Mouse (Mus musculus) ES-Bruce4 (cell line): ENCODE results near the gene Bcl9. TPM values are rescaled to one million over a fixed set of nuclear protein-coding genes. Genes with fewer than 3 reads are reported as not detected.
A peak's percentile ranks its signal among the peaks of the same experiment; 100 is the strongest.

ENCODE experiments used
- H3K27ac ChIP-seq: 2 replicates; pipeline ENCODE4 v1.5.1; 2012; ENCODE audit warnings: low read length, inconsistent platforms; ENCODE audit not compliant: insufficient read depth
- H3K27me3 ChIP-seq: 2 replicates; pipeline ENCODE4 v1.6.1; 2012; ENCODE audit warnings: mild to moderate bottlenecking, low read length, inconsistent platforms; ENCODE audit not compliant: control insufficient read depth, poor library complexity, insufficient read depth, severe bottlenecking
- H3K36me3 ChIP-seq: 2 replicates; pipeline ENCODE4 v1.6.1; 2012; ENCODE audit warnings: inconsistent platforms, mild to moderate bottlenecking, low read length, moderate library complexity; ENCODE audit not compliant: control insufficient read depth, poor library complexity, insufficient read depth, severe bottlenecking
- H3K4me1 ChIP-seq: one replicate; pipeline ENCODE4 v1.8.1; 2011; ENCODE audit warnings: low read length; ENCODE audit not compliant: control insufficient read depth, insufficient read depth
- H3K4me3 ChIP-seq: 2 replicates; pipeline ENCODE4 v1.5.1; 2011; ENCODE audit warnings: low read depth, mild to moderate bottlenecking, low read length
- H3K9ac ChIP-seq: 2 replicates; pipeline ENCODE4 v1.6.1; 2012; ENCODE audit warnings: low read depth, mild to moderate bottlenecking, inconsistent platforms; ENCODE audit not compliant: poor library complexity, severe bottlenecking
- H3K9me3 ChIP-seq: replicated peaks from 2 replicates; pipeline ENCODE4 v1.6.1; 2012; ENCODE audit warnings: mild to moderate bottlenecking, low read length, inconsistent platforms; ENCODE audit not compliant: control insufficient read depth, poor library complexity, insufficient read depth, severe bottlenecking
- CTCF ChIP-seq: IDR thresholded peaks from one replicate; pipeline ENCODE4 v1.8.1; 2011; ENCODE audit warnings: low read depth, low read length
- EP300 ChIP-seq: IDR thresholded peaks from 2 replicates; pipeline ENCODE4 v1.6.1; 2011; ENCODE audit warnings: low read depth, low read length; ENCODE audit not compliant: insufficient read depth
- POLR2A ChIP-seq: IDR thresholded peaks from one replicate; pipeline ENCODE4 v1.8.1; 2011; ENCODE audit warnings: low read length; ENCODE audit not compliant: insufficient read depth
- polyA plus RNA-seq: library from polyadenylated mRNA; stranded (reverse); fragments of >200 nt; gene quantifications from 2 replicates; pipeline ENCODE4 v1.2.4, GENCODE M21; 2011; ENCODE audit warnings: low read depth; ENCODE audit not compliant: missing spikeins, insufficient read depth, insufficient read length

Bcl9 gene
- polyA plus RNA-seq, 1 experiment: 32.1 TPM

GRCm38 (mm10) chr3:97172632-97173031, 125.1 kb downstream of the Bcl9 start:
- H3K9ac ChIP-seq: no peak overlapping the region
- peaks cover 18% of the 10 kb centered on the region for H3K36me3 ChIP-seq
- no peaks in the 10 kb centered on the region for H3K27me3 ChIP-seq
- no peak for TF ChIP-seq EP300
- no peak for TF ChIP-seq CTCF
- TF ChIP-seq POLR2A: no peak
- H3K27ac ChIP-seq: no peak overlapping the region
- H3K4me1 ChIP-seq: no peaks in the 10 kb centered on the region
- no peak overlapping the region for H3K4me3 ChIP-seq
- no peaks in the 10 kb centered on the region for H3K9me3 ChIP-seq

- H3K9me3 ChIP-seq: no peaks in the 10 kb centered on the region
- H3K4me1 ChIP-seq: no peaks in the 10 kb centered on the region
- H3K27me3 ChIP-seq: no peaks in the 10 kb centered on the region
- peaks cover 18% of the 10 kb centered on the region for H3K36me3 ChIP-seq
- no peak overlapping the region for H3K4me3 ChIP-seq
- no peak overlapping the region for H3K27ac ChIP-seq
- no peak for TF ChIP-seq CTCF
- no peak for TF ChIP-seq POLR2A
- no peak for TF ChIP-seq EP300
- H3K9ac ChIP-seq: no peak overlapping the region
These were observed 125.5 kb downstream of the Bcl9 start for GRCm38 (mm10) chr3:97172231-97172630.

- Histone ChIP-seq H3K27ac (no peak overlapping the region), H3K4me3 (no peak overlapping the region), H3K27me3 (no peaks in the 10 kb centered on the region), H3K9me3 (no peaks in the 10 kb centered on the region), H3K36me3 (peaks cover 19% of the 10 kb centered on the region), H3K4me1 (no peaks in the 10 kb centered on the region), H3K9ac (no peak overlapping the region)
- no peak for TF ChIP-seq CTCF
- TF ChIP-seq POLR2A: no peak
- no peak for TF ChIP-seq EP300
These were observed 126.2 kb downstream of the Bcl9 start for GRCm38 (mm10) chr3:97171531-97171930.

DNA sequence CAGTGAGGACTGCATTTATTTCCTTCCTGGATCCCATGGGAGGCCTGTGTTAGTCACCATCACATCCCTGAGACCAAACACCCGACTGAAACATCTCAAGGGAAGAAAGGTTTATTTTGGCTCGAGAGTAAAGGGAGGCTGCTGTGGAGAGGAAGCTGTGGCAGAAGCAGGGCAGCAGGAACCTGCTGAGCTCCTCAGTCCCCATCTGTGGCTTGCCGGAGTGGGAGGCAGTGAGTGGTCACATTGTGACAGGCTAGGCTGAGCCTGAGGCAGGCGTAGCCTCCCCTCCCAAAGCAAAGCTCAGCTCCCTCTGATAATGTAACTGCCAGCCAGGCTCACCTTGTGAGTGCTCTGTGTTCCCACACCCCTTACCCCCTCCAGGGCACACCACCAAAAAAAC, 130.6 kb downstream of the Bcl9 start:
- no peak for TF ChIP-seq CTCF
- no peak for TF ChIP-seq POLR2A
- no peak for TF ChIP-seq EP300
- Histone ChIP-seq H3K9me3 (no peaks in the 10 kb centered on the region), H3K9ac (no peak overlapping the region)

GRCm38 (mm10) chr3:97164477-97164876, 133.2 kb downstream of the Bcl9 start:
- peaks cover 5% of the 10 kb centered on the region for H3K4me1 ChIP-seq
- peaks cover 19% of the 10 kb centered on the region for H3K36me3 ChIP-seq
- H3K27me3 ChIP-seq: no peaks in the 10 kb centered on the region
- H3K9me3 ChIP-seq: no peaks in the 10 kb centered on the region
- H3K27ac ChIP-seq: no peak overlapping the region
- no peak overlapping the region for H3K9ac ChIP-seq
- H3K4me3 ChIP-seq: no peak overlapping the region
- TF ChIP-seq POLR2A: no peak
- TF ChIP-seq CTCF: no peak

More for the DNA sequence above, 130.6 kb downstream of the Bcl9 start:
- peaks cover 4% of the 10 kb centered on the region for H3K4me1 ChIP-seq
- H3K4me3 ChIP-seq: no peak overlapping the region
- no peaks in the 10 kb centered on the region for H3K27me3 ChIP-seq
- peaks cover 19% of the 10 kb centered on the region for H3K36me3 ChIP-seq
- H3K27ac ChIP-seq: no peak overlapping the region

GRCm38 (mm10) chr3:97161773-97162172, 135.9 kb downstream of the Bcl9 start:
- TF ChIP-seq CTCF (no peak), EP300 (0 out of 2 replicates have a peak, but pooled peaks have one; percentile 47), POLR2A (no peak)
- Histone ChIP-seq H3K4me3 (peak overlapping the region; percentile 35; the same call in 1 of the 2 replicates), H3K27me3 (no peaks in the 10 kb centered on the region), H3K36me3 (peaks cover 12% of the 10 kb centered on the region), H3K9me3 (no peaks in the 10 kb centered on the region), H3K9ac (peak overlapping the region; percentile 7; the same call in 1 of the 2 replicates), H3K27ac (peak overlapping the region; percentile 40), H3K4me1 (peaks cover 5% of the 10 kb centered on the region)
